Mouse (Mus musculus): ENCODE results near the gene Abca2. TPM values are rescaled to one million over a fixed set of nuclear protein-coding genes. Genes with fewer than 3 reads are reported as not detected.
A peak's percentile ranks its signal among the peaks of the same experiment; 100 is the strongest.

The Abca2 gene
- total RNA-seq, 2 experiments from 2014 or later = 23.1 to 56.4 TPM

GRCm38 (mm10) chr2:25457022-25457896 lies 28.8 kb downstream of the Abca2 start:
- ATAC-seq (replicated peaks; ENCODE audit: poor library complexity, severe bottlenecking) = no peak

GRCm38 (mm10) chr2:25458911-25459310 lies 30.4 kb downstream of the Abca2 start:
- no peak for ATAC-seq (replicated peaks; ENCODE audit: poor library complexity, severe bottlenecking)

- ATAC-seq (replicated peaks; ENCODE audit: poor library complexity, severe bottlenecking) = no peak
Measured at GRCm38 (mm10) chr2:25460135-25460534, 31.6 kb downstream of the Abca2 start.

GRCm38 (mm10) chr2:25460551-25461309 lies 32.2 kb downstream of the Abca2 start, which contains the start of gene Paxx:
TSS of gene Paxx (minus strand) at chr2:25461094.
- ATAC-seq (replicated peaks; ENCODE audit: poor library complexity, severe bottlenecking) = peak; percentile 83

- no peak for ATAC-seq (replicated peaks; ENCODE audit: poor library complexity, severe bottlenecking)
Measured at GRCm38 (mm10) chr2:25461407-25461806, 32.9 kb downstream of the Abca2 start.

- no peak for ATAC-seq (replicated peaks; ENCODE audit: poor library complexity, severe bottlenecking)
Measured at GRCm38 (mm10) chr2:25463630-25464029, 35.1 kb downstream of the Abca2 start.

GRCm38 (mm10) chr2:25465256-25465655 lies 36.8 kb downstream of the Abca2 start:
- ATAC-seq (replicated peaks; ENCODE audit: poor library complexity, severe bottlenecking) = no peak

- ATAC-seq (replicated peaks; ENCODE audit: poor library complexity, severe bottlenecking) = peak; percentile 73
Measured at GRCm38 (mm10) chr2:25465816-25466635, 37.5 kb downstream of the Abca2 start.

- no peak for ATAC-seq (replicated peaks; ENCODE audit: poor library complexity, severe bottlenecking)
Measured at GRCm38 (mm10) chr2:25467606-25468303, 39.3 kb downstream of the Abca2 start.

- no peak for ATAC-seq (replicated peaks; ENCODE audit: poor library complexity, severe bottlenecking)
Measured at GRCm38 (mm10) chr2:25468962-25469915, 40.7 kb downstream of the Abca2 start.

- no peak for ATAC-seq (replicated peaks; ENCODE audit: poor library complexity, severe bottlenecking)
Measured at GRCm38 (mm10) chr2:25469969-25470368, 41.5 kb downstream of the Abca2 start, which contains the start of gene Ptgds. TSS of gene Ptgds (minus strand) at chr2:25470046.

- no peak for ATAC-seq (replicated peaks; ENCODE audit: poor library complexity, severe bottlenecking)
Measured at GRCm38 (mm10) chr2:25472550-25472949, 44.0 kb downstream of the Abca2 start.

GRCm38 (mm10) chr2:25477541-25477940 lies 49.0 kb downstream of the Abca2 start:
- no peak for ATAC-seq (replicated peaks; ENCODE audit: poor library complexity, severe bottlenecking)

GRCm38 (mm10) chr2:25477967-25478675 lies 49.6 kb downstream of the Abca2 start:
- ATAC-seq (replicated peaks; ENCODE audit: poor library complexity, severe bottlenecking) = no peak

- ATAC-seq (replicated peaks; ENCODE audit: poor library complexity, severe bottlenecking) = no peak; the same call in 1 of the 2 replicates
Measured at GRCm38 (mm10) chr2:25479551-25480311, 51.2 kb downstream of the Abca2 start.

GRCm38 (mm10) chr2:25480541-25480940 lies 52.0 kb downstream of the Abca2 start:
- peak; percentile 68 for ATAC-seq (replicated peaks; ENCODE audit: poor library complexity, severe bottlenecking)

GRCm38 (mm10) chr2:25482969-25483368 lies 54.5 kb downstream of the Abca2 start:
- peak; percentile 75 for ATAC-seq (replicated peaks; ENCODE audit: poor library complexity, severe bottlenecking)
